Mouse (Mus musculus): ENCODE data around the gene Ppid. TPM values are rescaled to one million over a fixed set of nuclear protein-coding genes. Genes with fewer than 3 reads are reported as not detected.

Ppid gene
- polyA plus RNA-seq (2012; fragmentation: generic; extraction: Trizol): 48.1 TPM
- long read RNA-seq, experiment 1, transcript Ppid-201 (10 exons, 1,752 nt): major isoform, 92 of 100 reads
- long read RNA-seq, experiment 1, partial matches to known transcripts: 4 of 100 reads
- long read RNA-seq, experiment 1, other reads (novel, unspliced or antisense): 4 of 100 reads
- long read RNA-seq, experiment 2, transcript Ppid-204 (9 exons, 3,777 nt): minor isoform, 5 of 500 reads
- long read RNA-seq, experiment 2, transcript Ppid-201 (10 exons, 1,752 nt): major isoform, 481 of 500 reads
- long read RNA-seq, experiment 2, partial matches to known transcripts: 2 of 500 reads
- long read RNA-seq, experiment 2, other reads (novel, unspliced or antisense): 12 of 500 reads

DNA sequence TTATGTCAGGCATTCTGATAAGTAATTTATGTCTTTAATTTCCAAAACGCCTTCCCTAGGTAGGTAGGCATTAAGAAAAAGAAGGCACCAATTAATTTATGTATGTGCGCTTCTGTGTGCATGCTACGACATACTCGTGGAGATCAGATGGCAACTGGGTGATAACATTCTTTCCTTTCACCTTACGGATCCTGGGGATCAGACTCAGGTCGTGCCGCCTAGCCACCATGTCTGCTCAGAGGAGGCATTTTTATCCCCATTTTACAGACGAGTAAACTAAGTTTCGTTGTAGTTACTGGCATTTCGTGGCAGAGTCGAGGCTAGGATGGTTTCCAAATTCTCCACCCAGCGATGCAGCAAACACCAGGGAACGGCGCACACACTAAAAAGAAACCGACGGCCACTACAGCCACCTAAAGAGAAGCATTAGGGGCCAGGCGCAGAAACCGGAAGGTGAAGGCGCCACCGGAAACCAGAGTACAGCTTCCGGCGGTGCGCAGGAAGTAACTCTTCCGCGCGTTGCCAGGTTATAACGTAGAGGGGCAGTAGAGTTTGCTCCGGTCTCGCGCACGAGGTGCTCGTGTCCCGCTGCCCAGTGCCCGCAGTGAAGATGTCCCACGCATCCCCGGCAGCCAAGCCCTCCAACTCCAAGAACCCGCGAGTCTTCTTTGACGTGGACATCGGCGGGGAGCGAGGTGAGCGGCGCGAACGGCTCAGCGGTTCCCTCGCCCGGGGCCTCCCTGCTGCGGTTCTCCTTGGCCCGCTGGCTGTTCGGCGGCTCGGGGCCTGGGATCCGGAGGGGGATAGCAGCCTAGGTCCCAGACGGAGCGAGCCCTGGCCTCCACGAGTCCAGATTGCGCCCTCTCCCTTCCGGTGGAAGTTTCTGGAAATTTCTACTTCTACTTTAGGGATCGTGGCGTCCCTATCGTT is at the start of gene Ppid:
Gene Ppid (plus strand): TSS at position 480 of the 930 bp plus-strand sequence.
- peaks cover 34% of the 10 kb centered on the region for H3K36me3 ChIP-seq (ENCODE audit: control insufficient read depth, insufficient read depth)
- peaks cover 49% of the 10 kb centered on the region for H3K79me2 ChIP-seq (ENCODE audit: control insufficient read depth, insufficient read depth)
- peak within 1 kb of the TSS; percentile 90 for H3K4me3 ChIP-seq (ENCODE audit: insufficient read depth, poor library complexity, severe bottlenecking)
- no peaks in the 10 kb centered on the region for H3K27me3 ChIP-seq (ENCODE audit: control insufficient read depth, insufficient read depth, insufficient read length)
- peak within 1 kb of the TSS; percentile 83 for H3ac ChIP-seq (ENCODE audit: control insufficient read depth, insufficient read length, low read depth)
- peaks cover 37% of the 10 kb centered on the region for H3K79me3 ChIP-seq (ENCODE audit: low read depth)
- TF ChIP-seq MAX (IDR thresholded peaks at IDR 0.05) (peak; percentile 93), MYOG (IDR thresholded peaks at IDR 0.05; ENCODE audit: control insufficient read depth, extremely low read depth, insufficient read length) (no peak), CTCF (IDR thresholded peaks at IDR 0.05; ENCODE audit: control insufficient read depth, insufficient read depth, insufficient read length) (no peak), CEBPB (IDR thresholded peaks at IDR 0.05; ENCODE audit: low read depth) (no peak)

DNA sequence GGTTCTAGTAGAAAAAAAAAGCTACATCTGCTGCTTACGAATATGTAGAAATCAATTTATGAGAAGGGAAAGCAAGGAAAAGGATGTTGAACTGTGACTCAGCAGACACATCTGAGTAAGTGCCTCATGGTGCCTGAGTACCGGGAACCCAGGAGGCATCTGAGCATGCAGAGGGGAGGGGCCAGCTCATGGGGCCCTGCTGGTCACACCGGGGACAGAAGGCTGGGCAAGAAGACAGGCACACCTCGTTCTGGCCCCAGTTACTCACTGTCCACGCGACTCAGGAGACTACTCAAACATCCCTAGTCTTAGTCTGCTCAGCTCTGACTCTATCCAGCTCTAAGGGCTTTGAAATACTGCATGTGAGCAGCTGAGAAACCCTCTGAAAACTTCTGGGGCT is 48.6 kb upstream of the Ppid start:
- TF ChIP-seq MAX (IDR thresholded peaks at IDR 0.05) (peak; percentile 61), MYOG (IDR thresholded peaks at IDR 0.05; ENCODE audit: control insufficient read depth, extremely low read depth, insufficient read length) (no peak), CEBPB (IDR thresholded peaks at IDR 0.05; ENCODE audit: low read depth) (no peak)
- H3K4me3 ChIP-seq (ENCODE audit: insufficient read depth, poor library complexity, severe bottlenecking): no peak overlapping the region
- no peak overlapping the region for H3ac ChIP-seq (ENCODE audit: control insufficient read depth, insufficient read length, low read depth)
- peaks cover 49% of the 10 kb centered on the region for H3K79me2 ChIP-seq (ENCODE audit: control insufficient read depth, insufficient read depth)
- peaks cover 9% of the 10 kb centered on the region for H3K79me3 ChIP-seq (ENCODE audit: low read depth)
- H3K27me3 ChIP-seq (ENCODE audit: control insufficient read depth, insufficient read depth, insufficient read length): no peaks in the 10 kb centered on the region
- no peaks in the 10 kb centered on the region for H3K36me3 ChIP-seq (ENCODE audit: control insufficient read depth, insufficient read depth)

DNA sequence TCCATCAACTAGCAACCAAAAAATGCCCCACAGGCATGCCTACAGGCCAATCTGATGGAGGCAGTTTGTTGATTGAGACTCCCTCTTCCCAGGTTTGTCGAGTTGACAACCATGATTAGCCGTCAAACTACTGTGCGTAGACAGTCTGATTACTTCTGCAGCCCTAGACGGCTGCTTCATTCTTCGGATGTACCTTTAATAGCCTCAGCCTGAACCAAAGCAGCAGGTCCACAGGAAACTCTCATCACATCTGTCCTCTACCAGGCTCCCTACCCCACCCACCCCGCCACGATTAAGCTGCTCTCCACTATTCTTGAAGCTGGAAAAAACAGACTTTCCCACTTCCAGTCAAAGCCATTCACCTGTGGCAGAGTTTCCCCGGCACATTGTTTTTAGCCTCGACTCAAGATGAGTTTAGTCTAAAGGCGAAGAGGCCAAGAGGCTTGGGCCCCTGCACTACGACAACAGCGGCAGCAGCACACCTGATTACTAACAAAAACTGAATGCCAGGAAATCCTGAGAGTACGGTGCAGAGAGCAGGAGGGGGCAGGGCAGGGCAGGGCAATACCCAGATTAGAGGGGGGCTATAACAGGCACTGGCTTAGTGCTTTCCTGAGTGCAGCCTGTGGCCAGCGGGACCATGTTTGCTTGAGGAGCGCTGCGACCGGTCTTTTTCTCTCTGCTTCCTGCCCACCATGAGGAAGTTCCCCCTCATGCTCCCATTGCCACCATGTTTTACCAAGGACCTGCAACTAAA is 42.3 kb upstream of the Ppid start:
- H3K79me2 ChIP-seq (ENCODE audit: control insufficient read depth, insufficient read depth): peaks cover 64% of the 10 kb centered on the region
- no peak overlapping the region for H3K4me3 ChIP-seq (ENCODE audit: insufficient read depth, poor library complexity, severe bottlenecking)
- TF ChIP-seq CEBPB (IDR thresholded peaks at IDR 0.05; ENCODE audit: low read depth): no peak
- TF ChIP-seq FOSL1 (IDR thresholded peaks at IDR 0.05; ENCODE audit: insufficient read depth, low read length, poor library complexity, severe bottlenecking): no peak
- TF ChIP-seq MYOG (IDR thresholded peaks at IDR 0.05; ENCODE audit: control insufficient read depth, extremely low read depth, insufficient read length): no peak
- no peak for TF ChIP-seq MYOD1 (IDR thresholded peaks at IDR 0.05; ENCODE audit: control insufficient read depth, insufficient read length, low read depth)
- TF ChIP-seq MAX (IDR thresholded peaks at IDR 0.05): no peak
- TF ChIP-seq USF1 (IDR thresholded peaks at IDR 0.05; ENCODE audit: low read depth): no peak
- TF ChIP-seq CTCF (IDR thresholded peaks at IDR 0.05; ENCODE audit: control insufficient read depth, insufficient read depth, insufficient read length): no peak
- no peak overlapping the region for H3ac ChIP-seq (ENCODE audit: control insufficient read depth, insufficient read length, low read depth)
- peaks cover 20% of the 10 kb centered on the region for H3K79me3 ChIP-seq (ENCODE audit: low read depth)
- H3K36me3 ChIP-seq (ENCODE audit: control insufficient read depth, insufficient read depth): no peaks in the 10 kb centered on the region
- no peaks in the 10 kb centered on the region for H3K27me3 ChIP-seq (ENCODE audit: control insufficient read depth, insufficient read depth, insufficient read length)

DNA sequence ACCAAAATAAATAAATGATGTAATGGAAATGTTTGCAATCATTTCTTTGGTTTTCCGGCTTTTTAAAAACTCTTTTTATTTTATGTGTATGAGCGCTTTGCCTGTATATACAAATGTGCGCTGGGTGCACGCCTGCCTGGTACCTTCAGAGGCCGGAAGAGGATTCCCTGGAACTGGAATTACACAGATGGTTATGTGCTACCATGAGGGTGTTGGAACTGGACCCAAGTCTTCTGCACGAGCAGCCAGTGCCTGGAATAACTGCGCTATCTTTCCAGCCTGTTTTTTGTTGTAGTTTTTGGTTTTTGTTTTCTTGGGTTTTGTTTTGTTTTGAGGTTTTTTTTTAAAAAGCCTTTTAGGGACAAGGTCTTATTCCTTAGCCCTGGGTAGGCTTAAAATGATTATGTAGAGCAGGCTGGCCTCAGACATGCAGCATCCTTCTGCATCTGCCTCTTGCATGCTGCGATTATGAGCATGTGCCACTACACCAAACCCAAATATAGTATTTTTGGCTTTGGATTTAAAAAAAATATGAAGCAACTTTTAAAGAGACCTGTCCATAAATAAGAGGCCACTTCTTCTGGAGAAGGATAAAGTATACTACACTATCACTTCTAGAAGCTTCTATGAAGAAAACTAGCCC is 41.3 kb upstream of the Ppid start:
- no peak for TF ChIP-seq MYOG (IDR thresholded peaks at IDR 0.05; ENCODE audit: control insufficient read depth, extremely low read depth, insufficient read length)
- no peak for TF ChIP-seq CTCF (IDR thresholded peaks at IDR 0.05; ENCODE audit: control insufficient read depth, insufficient read depth, insufficient read length)
- no peak for TF ChIP-seq MYOD1 (IDR thresholded peaks at IDR 0.05; ENCODE audit: control insufficient read depth, insufficient read length, low read depth)
- TF ChIP-seq MAX (IDR thresholded peaks at IDR 0.05): no peak
- TF ChIP-seq USF1 (IDR thresholded peaks at IDR 0.05; ENCODE audit: low read depth): no peak
- no peak for TF ChIP-seq CEBPB (IDR thresholded peaks at IDR 0.05; ENCODE audit: low read depth)
- TF ChIP-seq FOSL1 (IDR thresholded peaks at IDR 0.05; ENCODE audit: insufficient read depth, low read length, poor library complexity, severe bottlenecking): no peak
- Histone ChIP-seq H3K27me3 (ENCODE audit: control insufficient read depth, insufficient read depth, insufficient read length) (no peaks in the 10 kb centered on the region), H3K36me3 (ENCODE audit: control insufficient read depth, insufficient read depth) (no peaks in the 10 kb centered on the region), H3ac (ENCODE audit: control insufficient read depth, insufficient read length, low read depth) (no peak overlapping the region), H3K79me3 (ENCODE audit: low read depth) (peaks cover 28% of the 10 kb centered on the region), H3K4me3 (ENCODE audit: insufficient read depth, poor library complexity, severe bottlenecking) (no peak overlapping the region), H3K79me2 (ENCODE audit: control insufficient read depth, insufficient read depth) (peaks cover 69% of the 10 kb centered on the region)

DNA sequence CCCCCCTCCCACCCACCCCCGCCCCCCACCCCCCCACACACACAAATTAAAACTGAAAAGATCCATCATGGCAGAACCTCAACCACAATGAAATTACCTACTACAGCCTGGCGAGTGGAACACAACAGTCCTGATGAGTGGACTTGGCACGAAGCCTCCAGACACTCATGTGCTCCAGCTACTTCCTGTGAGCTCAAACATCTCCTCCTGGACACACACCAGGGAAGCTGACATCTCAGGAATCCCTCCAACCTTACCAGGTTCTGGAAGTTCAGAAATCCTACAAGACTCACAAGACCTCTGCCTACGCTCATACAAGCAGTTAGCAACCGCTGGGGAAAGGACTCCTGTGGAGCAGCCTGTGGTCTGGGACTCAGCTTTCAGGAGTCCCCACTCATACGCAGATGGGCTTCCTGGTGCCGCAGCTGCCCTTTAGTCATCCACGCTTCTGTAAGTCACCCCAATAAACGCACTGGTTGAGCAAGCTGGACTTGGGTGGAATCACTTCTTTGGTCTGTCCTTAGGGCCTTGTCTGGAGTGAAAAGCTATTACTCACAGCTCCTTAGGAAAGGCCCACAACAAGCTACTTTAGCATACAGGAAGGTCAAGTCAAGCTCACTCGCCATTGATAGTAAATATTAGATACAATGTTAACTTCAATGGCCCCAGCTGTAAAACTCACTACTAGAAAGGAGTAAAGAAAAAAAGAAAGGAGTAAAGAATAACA is 39.2 kb upstream of the Ppid start:
- Histone ChIP-seq H3K36me3 (ENCODE audit: control insufficient read depth, insufficient read depth) (no peaks in the 10 kb centered on the region), H3K79me3 (ENCODE audit: low read depth) (peaks cover 44% of the 10 kb centered on the region), H3K79me2 (ENCODE audit: control insufficient read depth, insufficient read depth) (peaks cover 83% of the 10 kb centered on the region), H3K4me3 (ENCODE audit: insufficient read depth, poor library complexity, severe bottlenecking) (no peak overlapping the region), H3K27me3 (ENCODE audit: control insufficient read depth, insufficient read depth, insufficient read length) (no peaks in the 10 kb centered on the region), H3ac (ENCODE audit: control insufficient read depth, insufficient read length, low read depth) (no peak overlapping the region)
- no peak for TF ChIP-seq CEBPB (IDR thresholded peaks at IDR 0.05; ENCODE audit: low read depth)
- TF ChIP-seq FOSL1 (IDR thresholded peaks at IDR 0.05; ENCODE audit: insufficient read depth, low read length, poor library complexity, severe bottlenecking): no peak
- no peak for TF ChIP-seq MYOG (IDR thresholded peaks at IDR 0.05; ENCODE audit: control insufficient read depth, extremely low read depth, insufficient read length)
- TF ChIP-seq CTCF (IDR thresholded peaks at IDR 0.05; ENCODE audit: control insufficient read depth, insufficient read depth, insufficient read length): no peak
- TF ChIP-seq MYOD1 (IDR thresholded peaks at IDR 0.05; ENCODE audit: control insufficient read depth, insufficient read length, low read depth): no peak
- no peak for TF ChIP-seq MAX (IDR thresholded peaks at IDR 0.05)
- no peak for TF ChIP-seq USF1 (IDR thresholded peaks at IDR 0.05; ENCODE audit: low read depth)

All from C2C12 (cell line).